Mouse (Mus musculus): Measurements from ENCODE around the gene Abhd16b. TPM values are rescaled to one million over a fixed set of nuclear protein-coding genes. Genes with fewer than 3 reads are reported as not detected.

Abhd16b gene
- polyA plus RNA-seq (2012; fragmentation: generic; extraction: Trizol): not detected
- long read RNA-seq, experiment 1: 0 reads
- long read RNA-seq, experiment 2: 0 reads

DNA sequence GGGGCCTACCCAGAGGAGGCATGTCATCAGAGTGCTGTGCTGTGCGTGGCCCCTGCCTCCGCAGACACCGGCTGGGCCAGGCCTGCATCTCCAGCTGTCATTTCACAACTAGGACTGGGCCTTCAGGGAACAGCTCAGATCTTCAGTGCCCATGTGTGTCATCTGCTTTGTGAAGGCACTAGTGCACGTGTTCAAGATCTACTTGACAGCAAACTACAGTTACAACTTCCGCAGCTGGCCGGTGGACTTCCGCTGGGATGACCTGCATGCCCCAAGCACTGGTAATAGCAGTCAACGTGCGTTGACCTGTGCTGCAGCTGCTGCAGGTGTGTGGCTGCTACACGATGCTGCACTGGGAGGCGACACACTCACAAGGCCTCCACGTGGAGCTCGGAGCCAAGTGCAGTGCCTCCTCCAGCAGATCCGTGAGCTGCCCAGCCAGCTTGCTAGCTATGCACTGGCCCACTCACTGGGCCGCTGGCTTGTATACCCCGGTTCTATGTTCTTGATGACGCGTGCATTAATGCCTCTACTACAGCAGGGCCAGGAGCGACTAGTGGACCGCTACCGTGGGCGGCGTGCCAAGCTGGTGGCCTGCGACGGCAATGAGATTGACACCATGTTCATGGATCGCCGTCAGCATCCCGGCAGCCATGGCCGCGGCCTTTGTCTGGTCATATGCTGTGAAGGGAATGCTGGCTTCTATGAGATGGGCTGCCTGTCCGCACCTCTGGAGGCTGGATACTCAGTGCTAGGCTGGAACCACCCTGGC, at the start of gene Abhd16b:
TSS of gene Abhd16b (plus strand) at position 51 of the 772 bp plus-strand sequence.
- H3K36me3 ChIP-seq (ENCODE audit: control insufficient read depth, insufficient read depth): no peaks in the 10 kb centered on the region
- peaks cover 7% of the 10 kb centered on the region for H3K79me3 ChIP-seq (ENCODE audit: low read depth)
- no peak for TF ChIP-seq CEBPB (IDR thresholded peaks at IDR 0.05; ENCODE audit: low read depth)
- no peak for TF ChIP-seq MYOD1 (IDR thresholded peaks at IDR 0.05; ENCODE audit: control insufficient read depth, insufficient read length, low read depth)
- no peak for TF ChIP-seq FOSL1 (IDR thresholded peaks at IDR 0.05; ENCODE audit: insufficient read depth, low read length, poor library complexity, severe bottlenecking)
- TF ChIP-seq CTCF (IDR thresholded peaks at IDR 0.05; ENCODE audit: control insufficient read depth, insufficient read depth, insufficient read length): no peak
- TF ChIP-seq MYOG (IDR thresholded peaks at IDR 0.05; ENCODE audit: control insufficient read depth, extremely low read depth, insufficient read length): no peak
- no peak for TF ChIP-seq MAX (IDR thresholded peaks at IDR 0.05)
- TF ChIP-seq USF1 (IDR thresholded peaks at IDR 0.05; ENCODE audit: low read depth): no peak
- H3K79me2 ChIP-seq (ENCODE audit: control insufficient read depth, insufficient read depth): peaks cover 13% of the 10 kb centered on the region
- no peak within 1 kb of the TSS for H3K4me3 ChIP-seq (ENCODE audit: insufficient read depth, poor library complexity, severe bottlenecking)
- no peak within 1 kb of the TSS for H3ac ChIP-seq (ENCODE audit: control insufficient read depth, insufficient read length, low read depth)
- peaks cover 4% of the 10 kb centered on the region for H3K27me3 ChIP-seq (ENCODE audit: control insufficient read depth, insufficient read depth, insufficient read length)

DNA sequence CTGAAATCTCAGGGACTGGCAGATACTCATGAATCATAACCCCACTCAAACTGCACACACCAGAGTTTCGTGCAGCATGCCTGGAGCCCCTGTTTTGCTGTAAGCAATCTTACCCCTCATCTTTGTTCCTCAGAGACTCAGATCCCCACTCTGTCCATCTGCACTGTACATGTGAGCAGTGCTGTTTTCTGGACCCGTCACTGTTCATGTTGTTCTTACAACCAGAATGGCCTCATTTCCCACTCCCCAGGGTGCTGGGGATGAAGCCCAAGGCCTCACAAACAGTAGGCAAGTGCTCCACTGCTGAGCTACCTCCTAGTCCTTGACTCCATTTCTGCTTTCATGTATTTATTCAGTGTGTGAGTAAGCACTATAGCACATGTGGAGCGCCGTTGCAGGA, 40.8 kb upstream of the Abhd16b start:
- no peaks in the 10 kb centered on the region for H3K36me3 ChIP-seq (ENCODE audit: control insufficient read depth, insufficient read depth)
- TF ChIP-seq FOSL1 (IDR thresholded peaks at IDR 0.05; ENCODE audit: insufficient read depth, low read length, poor library complexity, severe bottlenecking): no peak
- TF ChIP-seq MAX (IDR thresholded peaks at IDR 0.05): no peak
- TF ChIP-seq USF1 (IDR thresholded peaks at IDR 0.05; ENCODE audit: low read depth): no peak
- no peak for TF ChIP-seq MYOD1 (IDR thresholded peaks at IDR 0.05; ENCODE audit: control insufficient read depth, insufficient read length, low read depth)
- no peak for TF ChIP-seq MYOG (IDR thresholded peaks at IDR 0.05; ENCODE audit: control insufficient read depth, extremely low read depth, insufficient read length)
- no peak for TF ChIP-seq CTCF (IDR thresholded peaks at IDR 0.05; ENCODE audit: control insufficient read depth, insufficient read depth, insufficient read length)
- no peak for TF ChIP-seq CEBPB (IDR thresholded peaks at IDR 0.05; ENCODE audit: low read depth)
- H3K27me3 ChIP-seq (ENCODE audit: control insufficient read depth, insufficient read depth, insufficient read length): peaks cover 9% of the 10 kb centered on the region
- H3K79me3 ChIP-seq (ENCODE audit: low read depth): no peaks in the 10 kb centered on the region
- H3K79me2 ChIP-seq (ENCODE audit: control insufficient read depth, insufficient read depth): no peaks in the 10 kb centered on the region
- no peak overlapping the region for H3ac ChIP-seq (ENCODE audit: control insufficient read depth, insufficient read length, low read depth)
- H3K4me3 ChIP-seq (ENCODE audit: insufficient read depth, poor library complexity, severe bottlenecking): no peak overlapping the region

DNA sequence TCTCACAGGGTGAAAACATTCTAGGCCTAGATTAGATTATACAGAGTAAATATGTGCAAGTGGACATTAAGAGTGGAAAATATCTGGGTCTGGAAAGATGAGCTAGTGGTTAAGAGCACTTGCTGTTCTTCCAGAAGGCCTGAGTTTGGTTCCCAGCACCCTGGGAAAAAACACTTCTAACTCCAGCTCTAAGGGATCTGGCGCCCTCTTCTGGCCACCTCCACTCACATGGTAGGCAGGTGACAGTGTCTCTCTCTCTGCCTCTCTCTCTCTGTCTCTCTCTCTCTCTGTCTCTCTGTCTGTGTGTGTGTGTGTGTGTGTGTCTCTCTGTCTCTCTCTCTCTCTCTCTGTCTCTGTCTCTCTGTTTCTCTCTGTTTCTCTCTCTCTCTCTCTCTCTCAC, 39.7 kb upstream of the Abhd16b start:
- H3K27me3 ChIP-seq (ENCODE audit: control insufficient read depth, insufficient read depth, insufficient read length): peaks cover 16% of the 10 kb centered on the region
- no peaks in the 10 kb centered on the region for H3K36me3 ChIP-seq (ENCODE audit: control insufficient read depth, insufficient read depth)
- H3ac ChIP-seq (ENCODE audit: control insufficient read depth, insufficient read length, low read depth): no peak overlapping the region
- H3K79me2 ChIP-seq (ENCODE audit: control insufficient read depth, insufficient read depth): no peaks in the 10 kb centered on the region
- no peak overlapping the region for H3K4me3 ChIP-seq (ENCODE audit: insufficient read depth, poor library complexity, severe bottlenecking)
- TF ChIP-seq MYOG (IDR thresholded peaks at IDR 0.05; ENCODE audit: control insufficient read depth, extremely low read depth, insufficient read length) (no peak), CEBPB (IDR thresholded peaks at IDR 0.05; ENCODE audit: low read depth) (no peak), FOSL1 (IDR thresholded peaks at IDR 0.05; ENCODE audit: insufficient read depth, low read length, poor library complexity, severe bottlenecking) (no peak), MYOD1 (IDR thresholded peaks at IDR 0.05; ENCODE audit: control insufficient read depth, insufficient read length, low read depth) (no peak), CTCF (IDR thresholded peaks at IDR 0.05; ENCODE audit: control insufficient read depth, insufficient read depth, insufficient read length) (no peak), USF1 (IDR thresholded peaks at IDR 0.05; ENCODE audit: low read depth) (no peak), MAX (IDR thresholded peaks at IDR 0.05) (no peak)
- H3K79me3 ChIP-seq (ENCODE audit: low read depth): no peaks in the 10 kb centered on the region

- Histone ChIP-seq H3K79me2 (ENCODE audit: control insufficient read depth, insufficient read depth) (no peaks in the 10 kb centered on the region), H3K36me3 (ENCODE audit: control insufficient read depth, insufficient read depth) (no peaks in the 10 kb centered on the region), H3K4me3 (ENCODE audit: insufficient read depth, poor library complexity, severe bottlenecking) (no peak overlapping the region), H3K27me3 (ENCODE audit: control insufficient read depth, insufficient read depth, insufficient read length) (peaks cover 37% of the 10 kb centered on the region), H3K79me3 (ENCODE audit: low read depth) (no peaks in the 10 kb centered on the region), H3ac (ENCODE audit: control insufficient read depth, insufficient read length, low read depth) (no peak overlapping the region)
- TF ChIP-seq FOSL1 (IDR thresholded peaks at IDR 0.05; ENCODE audit: insufficient read depth, low read length, poor library complexity, severe bottlenecking) (no peak), USF1 (IDR thresholded peaks at IDR 0.05; ENCODE audit: low read depth) (no peak), MAX (IDR thresholded peaks at IDR 0.05) (no peak), CTCF (IDR thresholded peaks at IDR 0.05; ENCODE audit: control insufficient read depth, insufficient read depth, insufficient read length) (no peak), CEBPB (IDR thresholded peaks at IDR 0.05; ENCODE audit: low read depth) (no peak), MYOD1 (IDR thresholded peaks at IDR 0.05; ENCODE audit: control insufficient read depth, insufficient read length, low read depth) (no peak), MYOG (IDR thresholded peaks at IDR 0.05; ENCODE audit: control insufficient read depth, extremely low read depth, insufficient read length) (no peak)
Observed at GRCm38 (mm10) chr2:181455899-181456298, 37.1 kb upstream of the Abhd16b start.

DNA sequence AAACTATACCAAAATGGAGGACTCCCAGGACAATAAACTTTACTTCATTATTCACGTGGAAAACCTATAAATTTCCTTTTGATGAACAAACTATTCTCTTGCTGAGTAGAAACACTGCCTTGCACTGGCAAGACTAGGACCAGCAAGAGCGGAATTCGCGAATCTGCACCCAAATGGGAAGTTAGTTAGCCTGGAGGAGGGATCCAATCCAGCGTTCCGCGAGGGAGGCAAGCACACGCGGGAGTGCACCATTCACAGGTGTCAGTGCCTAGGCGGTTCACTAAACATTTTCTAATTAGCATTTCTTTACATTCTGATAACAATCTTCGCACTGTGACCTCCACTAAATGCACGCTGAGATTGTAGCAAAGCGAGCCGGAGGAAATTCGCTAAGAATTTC, 35.2 kb upstream of the Abhd16b start:
- H3ac ChIP-seq (ENCODE audit: control insufficient read depth, insufficient read length, low read depth): no peak overlapping the region
- H3K79me2 ChIP-seq (ENCODE audit: control insufficient read depth, insufficient read depth): no peaks in the 10 kb centered on the region
- H3K36me3 ChIP-seq (ENCODE audit: control insufficient read depth, insufficient read depth): no peaks in the 10 kb centered on the region
- no peaks in the 10 kb centered on the region for H3K79me3 ChIP-seq (ENCODE audit: low read depth)
- TF ChIP-seq MYOG (IDR thresholded peaks at IDR 0.05; ENCODE audit: control insufficient read depth, extremely low read depth, insufficient read length): no peak
- H3K27me3 ChIP-seq (ENCODE audit: control insufficient read depth, insufficient read depth, insufficient read length): peaks cover 47% of the 10 kb centered on the region
- H3K4me3 ChIP-seq (ENCODE audit: insufficient read depth, poor library complexity, severe bottlenecking): no peak overlapping the region
